Mouse (Mus musculus) hindbrain, postnatal 0 days (tissue): Measurements from ENCODE around the gene Eddm3b. TPM values are rescaled to one million over a fixed set of nuclear protein-coding genes. Genes with fewer than 3 reads are reported as not detected.
"Not testable (repeated sequence)": the region's sequence is repeated elsewhere in the genome, so short reads cannot be mapped to it uniquely, and the experiment has no call there.

Experiments used
- ATAC-seq: fragments of 200-750 bp; cut with Nextera tagmentation; 2 replicates; pipeline ENCODE4 v1.8.0; 2017; ENCODE audit warnings: mild to moderate bottlenecking, moderate TSS enrichment, moderate library complexity
- DNase-seq: peaks from one replicate; pipeline ENCODE4 v3.0.0-alpha.2; 2015; ENCODE audit warnings: low spot score
- H3K27ac ChIP-seq: fragments of 300-500 bp; sonication (generic); 2 replicates; pipeline ENCODE4 v1.5.1; 2014; ENCODE audit warnings: mild to moderate bottlenecking
- H3K27me3 ChIP-seq: fragments of 300-500 bp; sonication (generic); 2 replicates; pipeline ENCODE4 v1.6.1; 2014; ENCODE audit warnings: low read length, mixed read lengths; ENCODE audit not compliant: insufficient read depth
- H3K36me3 ChIP-seq: fragments of 300-500 bp; sonication (generic); 2 replicates; pipeline ENCODE4 v1.6.1; 2014; ENCODE audit warnings: low read length, mixed read lengths; ENCODE audit not compliant: insufficient read depth
- H3K4me1 ChIP-seq: fragments of 300-500 bp; sonication (generic); 2 replicates; pipeline ENCODE4 v1.6.1; 2014; ENCODE audit warnings: antibody characterized with exemption, low read length, mixed read lengths; ENCODE audit not compliant: insufficient read depth
- H3K4me2 ChIP-seq: fragments of 300-500 bp; sonication (generic); 2 replicates; pipeline ENCODE4 v1.6.1; 2014; ENCODE audit warnings: low read depth, mild to moderate bottlenecking, low read length, moderate library complexity, mixed read lengths
- H3K4me3 ChIP-seq: fragments of 300-500 bp; sonication (generic); 2 replicates; pipeline ENCODE4 v1.5.1; 2014; ENCODE audit warnings: low read length
- H3K9ac ChIP-seq: fragments of 300-500 bp; sonication (generic); replicated peaks from 2 replicates; pipeline ENCODE4 v1.6.1; 2014; ENCODE audit warnings: mild to moderate bottlenecking, low read length, moderate library complexity, mixed read lengths
- H3K9me3 ChIP-seq: fragments of 300-500 bp; sonication (generic); 2 replicates; pipeline ENCODE4 v1.6.1; 2016; ENCODE audit warnings: low read length, mixed read lengths
- CTCF ChIP-seq: IDR thresholded peaks from 2 replicates; pipeline ENCODE4 v1.5.1; 2016; ENCODE audit warnings: antibody characterized with exemption, control low read depth, low read depth
- WGBS: fragments of 180-500 bp; shearing (Covaris S2); extraction: QIAGEN DNeasy Blood & Tissue Kit; methylation state at CpG from one replicate; pipeline ENCODE4 v1.1.7; 2014; 5-methylcytosine and 5-hydroxymethylcytosine counted together
- polyA plus RNA-seq: library from polyadenylated mRNA; unstranded; fragments of >200 nt; fragmentation: Nextera tagmentation; extraction: Ambion mirVana; gene quantifications from 2 replicates; pipeline ENCODE4 v1.2.1, GENCODE M21; 2015
- total RNA-seq: library from RNA; depleted of rRNA; stranded (reverse); fragments of >200 nt; gene quantifications from 2 replicates; pipeline ENCODE4 v1.2.3, GENCODE M21; 2014

Gene Eddm3b
- total and polyA plus RNA-seq, 2 experiments from 2014 or later = not detected

DNA sequence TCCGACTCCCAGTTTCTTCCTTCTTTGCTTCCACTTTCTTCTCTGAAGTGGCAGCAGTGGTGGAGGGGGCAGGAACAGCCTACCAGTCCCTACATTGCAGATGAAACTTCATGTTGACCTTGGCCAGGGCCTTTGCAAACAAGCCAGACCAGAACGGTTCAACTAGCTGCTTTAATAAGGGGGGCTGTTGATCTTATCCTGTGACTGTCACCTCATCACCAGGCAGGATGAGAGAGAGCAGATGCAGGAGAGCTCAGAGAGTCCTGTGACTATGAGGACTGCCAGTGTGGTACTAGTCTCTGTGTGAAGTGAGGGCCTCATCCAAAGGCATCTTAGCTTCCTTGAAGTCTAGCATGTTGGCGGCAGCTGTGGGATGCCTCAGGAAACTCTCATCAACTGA lies 33.8 kb downstream of the Eddm3b start:
- Histone ChIP-seq H3K4me2 (no peak overlapping the region), H3K27ac (no peak overlapping the region), H3K4me3 (no peak overlapping the region), H3K36me3 (no peaks in the 10 kb centered on the region), H3K4me1 (no peaks in the 10 kb centered on the region), H3K9ac (no peak overlapping the region), H3K27me3 (no peaks in the 10 kb centered on the region), H3K9me3 (no peaks in the 10 kb centered on the region)
- no peak for TF ChIP-seq CTCF
- no peak for ATAC-seq
- no peak for DNase-seq
- 70% methylated on average over 3 of the region's 3 CpGs for WGBS

DNA sequence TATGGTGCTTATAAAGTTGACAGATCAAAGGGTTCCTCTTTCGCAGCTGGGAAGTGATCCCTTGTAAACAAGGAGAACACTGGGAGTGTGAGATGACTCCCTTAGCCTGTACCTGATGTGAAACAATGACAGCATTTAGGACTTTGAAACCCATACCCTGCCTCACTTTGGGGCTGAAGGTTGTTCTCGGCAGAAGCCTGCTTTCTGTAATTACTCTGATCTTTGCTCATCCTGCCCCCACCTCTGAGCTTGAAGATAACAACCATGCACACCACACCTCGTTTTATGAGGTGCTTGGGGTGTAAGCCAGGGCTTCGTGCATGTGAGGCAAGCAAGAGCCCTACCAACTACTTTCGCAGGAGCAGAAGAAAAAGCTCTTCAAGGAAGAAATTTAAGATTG lies 34.9 kb downstream of the Eddm3b start:
- H3K9ac ChIP-seq = no peak overlapping the region
- no peaks in the 10 kb centered on the region for H3K27me3 ChIP-seq
- no peaks in the 10 kb centered on the region for H3K9me3 ChIP-seq
- H3K4me3 ChIP-seq = no peak overlapping the region
- H3K4me1 ChIP-seq = no peaks in the 10 kb centered on the region
- DNase-seq (no peak), ATAC-seq (no peak)
- no peak overlapping the region for H3K27ac ChIP-seq
- H3K4me2 ChIP-seq = no peak overlapping the region
- 69% methylated on average over 5 of the region's 5 CpGs for WGBS
- no peaks in the 10 kb centered on the region for H3K36me3 ChIP-seq
- no peak for TF ChIP-seq CTCF

DNA sequence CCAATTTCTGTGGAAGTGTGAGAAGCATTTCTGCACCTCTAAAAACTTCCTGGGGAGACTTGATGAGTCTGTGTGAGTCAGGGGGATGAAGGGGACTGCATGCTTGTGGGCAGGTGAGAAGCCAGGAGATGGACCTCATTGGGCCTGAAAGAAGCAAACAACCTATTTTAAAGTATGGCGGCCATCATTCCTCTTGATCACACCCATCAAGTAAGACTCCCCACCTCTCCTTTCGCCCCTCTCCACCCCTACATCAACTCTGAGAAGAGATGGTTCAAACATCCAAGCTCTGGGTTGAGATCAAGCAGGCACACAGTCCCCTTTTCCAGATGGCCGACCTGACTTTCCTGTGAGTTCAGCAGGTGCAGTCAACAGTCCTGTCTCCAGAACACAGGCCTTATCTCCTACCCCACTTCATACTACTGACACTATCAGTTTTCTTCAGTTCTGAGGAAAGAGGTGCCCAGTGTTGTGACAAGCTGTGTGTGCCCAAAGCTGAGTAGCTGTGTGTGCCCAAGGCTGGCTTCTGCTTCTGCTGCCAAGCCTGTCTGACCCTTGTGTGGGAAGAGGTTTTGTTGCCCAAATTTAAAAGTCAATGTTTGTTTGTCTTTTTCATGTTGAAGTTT lies 36.1 kb downstream of the Eddm3b start:
- Histone ChIP-seq H3K4me1 (no peaks in the 10 kb centered on the region), H3K9ac (no peak overlapping the region), H3K27ac (no peak overlapping the region), H3K27me3 (no peaks in the 10 kb centered on the region), H3K9me3 (no peaks in the 10 kb centered on the region), H3K36me3 (no peaks in the 10 kb centered on the region), H3K4me2 (no peak overlapping the region), H3K4me3 (no peak overlapping the region)
- no peak for DNase-seq
- TF ChIP-seq CTCF = no peak
- no peak for ATAC-seq
- WGBS = 86% methylated on average over 3 of the region's 3 CpGs

DNA sequence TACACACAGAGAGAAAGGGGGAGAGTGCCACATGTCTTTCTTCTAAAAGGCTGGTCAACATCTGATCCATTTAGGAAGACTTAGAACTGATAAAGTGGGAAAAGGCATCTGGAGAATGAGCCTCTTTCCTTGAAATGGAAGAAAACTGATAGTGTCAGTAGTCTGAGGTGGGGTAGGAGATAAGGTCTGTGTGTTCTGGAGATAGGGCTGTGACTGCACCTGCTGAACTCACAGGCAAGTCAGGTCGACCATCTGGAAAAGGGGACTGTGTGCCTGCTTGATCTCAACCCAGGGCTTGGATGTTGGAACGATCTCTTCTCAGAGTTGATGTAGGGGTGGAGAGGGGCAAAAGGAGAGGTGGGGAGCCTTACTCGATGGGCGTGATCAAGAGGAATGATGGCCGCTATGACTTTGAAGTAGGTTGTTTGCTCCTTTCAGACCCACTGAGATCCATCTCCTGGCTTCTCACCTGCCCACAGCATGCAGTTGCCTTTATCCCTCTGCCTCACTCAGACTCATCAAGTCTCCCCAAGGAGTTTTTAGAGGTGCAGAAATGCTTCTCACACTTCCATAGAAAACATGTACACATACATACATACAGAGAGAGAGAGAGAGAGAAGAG lies 38.1 kb downstream of the Eddm3b start:
- ATAC-seq = no peak
- no peaks in the 10 kb centered on the region for H3K27me3 ChIP-seq
- WGBS = 91% methylated on average over 5 of the region's 5 CpGs
- H3K4me1 ChIP-seq = no peaks in the 10 kb centered on the region
- no peak overlapping the region for H3K27ac ChIP-seq
- H3K36me3 ChIP-seq = no peaks in the 10 kb centered on the region
- no peak overlapping the region for H3K9ac ChIP-seq
- H3K4me2 ChIP-seq = no peak overlapping the region
- no peak for TF ChIP-seq CTCF
- DNase-seq = no peak
- no peak overlapping the region for H3K4me3 ChIP-seq
- no peaks in the 10 kb centered on the region for H3K9me3 ChIP-seq

DNA sequence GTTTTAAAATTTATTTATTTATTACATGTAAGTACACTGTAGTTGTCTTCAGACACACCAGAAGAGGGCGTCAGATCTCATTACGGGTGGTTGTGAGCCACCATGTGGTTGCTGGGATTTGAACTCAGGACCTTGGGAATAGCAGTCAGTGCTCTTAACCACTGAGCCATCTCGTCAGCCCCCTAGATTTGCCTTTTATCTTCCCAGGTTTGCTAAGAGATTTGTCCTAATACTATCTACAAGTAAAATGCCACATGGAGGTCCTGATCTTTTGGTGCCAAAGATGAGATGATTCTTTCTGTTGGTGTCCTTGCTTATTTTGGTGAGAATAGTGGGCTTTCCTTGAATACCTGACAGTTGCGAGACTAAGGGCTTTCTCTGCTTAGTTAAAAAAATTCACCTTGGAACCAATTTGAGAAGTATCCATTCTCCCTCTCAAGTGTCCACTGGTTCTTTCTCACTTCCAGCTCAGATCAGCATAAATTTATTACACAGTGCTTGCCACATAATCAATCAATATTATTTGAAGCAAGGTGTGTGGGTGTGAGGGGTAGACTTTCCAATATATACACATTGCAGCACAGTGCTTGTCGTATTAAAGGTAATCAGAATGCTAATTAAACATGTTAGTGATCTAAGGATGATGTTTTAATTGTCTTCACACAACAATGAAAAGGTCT lies 42.0 kb downstream of the Eddm3b start:
- Histone ChIP-seq H3K36me3 (no peaks in the 10 kb centered on the region), H3K9me3 (no peaks in the 10 kb centered on the region), H3K9ac (no peak overlapping the region), H3K4me1 (no peaks in the 10 kb centered on the region), H3K4me3 (no peak overlapping the region), H3K27ac (no peak overlapping the region), H3K4me2 (no peak overlapping the region), H3K27me3 (no peaks in the 10 kb centered on the region)
- TF ChIP-seq CTCF = no peak
- ATAC-seq (no peak), DNase-seq (no peak)
- WGBS = 87% methylated on average over 5 of the region's 5 CpGs

DNA sequence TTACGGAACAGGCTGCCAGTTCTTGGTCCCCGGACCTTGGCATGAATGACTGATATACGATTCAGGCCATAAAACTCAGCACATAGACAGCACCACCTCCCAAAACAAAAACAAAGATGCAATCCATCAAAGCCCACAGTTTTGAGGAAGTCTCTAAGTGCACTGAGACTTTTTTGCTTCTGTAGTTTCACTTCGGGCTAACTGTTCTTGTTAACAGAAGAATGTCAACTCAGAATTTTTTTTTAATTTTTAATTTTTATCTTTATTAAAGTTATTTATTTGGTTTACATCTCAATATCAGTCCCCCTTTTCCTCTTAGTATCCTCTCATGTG lies 42.5 kb downstream of the Eddm3b start:
- Histone ChIP-seq H3K27me3 (no peaks in the 10 kb centered on the region), H3K9me3 (no peaks in the 10 kb centered on the region), H3K4me1 (no peaks in the 10 kb centered on the region), H3K9ac (no peak overlapping the region), H3K4me3 (no peak overlapping the region), H3K4me2 (no peak overlapping the region), H3K27ac (no peak overlapping the region), H3K36me3 (no peaks in the 10 kb centered on the region)
- DNase-seq = no peak
- TF ChIP-seq CTCF = no peak
- no peak for ATAC-seq
- 72% methylated on average over 4 of the region's 4 CpGs for WGBS

DNA sequence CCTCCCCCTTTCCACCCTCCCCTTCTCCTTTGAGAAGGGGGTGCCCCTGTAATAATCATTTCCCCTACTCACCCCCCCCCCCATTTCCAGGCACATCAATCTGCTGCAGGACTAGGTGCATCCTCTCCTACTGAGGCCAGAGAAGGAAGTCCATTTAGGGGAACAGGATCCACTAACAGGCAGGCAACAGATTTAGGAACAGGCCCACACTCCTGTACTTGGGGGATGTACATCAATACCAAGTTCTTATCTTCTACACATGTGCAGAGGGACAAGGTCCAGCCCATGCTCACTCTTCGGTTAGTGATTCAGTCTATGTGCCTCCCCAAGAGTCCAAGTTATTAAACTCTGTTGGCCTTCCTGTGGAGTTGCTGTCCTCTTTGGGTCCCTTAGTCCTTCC lies 42.8 kb downstream of the Eddm3b start:
- ATAC-seq (no peak), DNase-seq (no peak)
- H3K4me1 ChIP-seq = no peaks in the 10 kb centered on the region
- no peaks in the 10 kb centered on the region for H3K9me3 ChIP-seq
- 96% methylated on average over 1 of the region's 1 CpGs for WGBS
- H3K36me3 ChIP-seq = no peaks in the 10 kb centered on the region
- H3K4me2 ChIP-seq = no peak overlapping the region
- TF ChIP-seq CTCF = no peak
- H3K27ac ChIP-seq = no peak overlapping the region
- no peak overlapping the region for H3K4me3 ChIP-seq
- no peaks in the 10 kb centered on the region for H3K27me3 ChIP-seq
- no peak overlapping the region for H3K9ac ChIP-seq

DNA sequence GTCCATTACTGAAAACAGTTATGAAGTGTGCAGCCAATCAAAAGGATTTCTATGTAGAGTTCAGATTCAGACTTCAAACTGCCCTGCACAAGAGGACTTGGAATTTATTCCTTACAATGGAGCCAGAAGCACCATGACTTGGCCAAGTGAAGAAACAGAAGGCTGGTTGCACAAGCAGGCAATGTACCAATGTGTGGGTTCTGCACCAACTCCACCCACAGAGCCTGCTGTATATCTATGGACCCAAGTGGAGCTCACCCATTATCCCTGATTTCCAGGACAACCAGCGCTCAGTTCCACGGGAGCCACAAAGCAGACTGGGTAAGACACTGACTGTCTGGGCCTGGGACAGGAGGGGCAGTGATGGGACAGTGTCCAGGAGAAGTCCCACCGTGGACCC lies 47.8 kb downstream of the Eddm3b start, which contains the start of gene Rnase2b:
Gene Rnase2b, plus strand, starts transcription at position 285 of the 400 bp plus-strand sequence.
- 97% methylated on average over 3 of the region's 3 CpGs for WGBS
- not testable (repeated sequence) for H3K36me3 ChIP-seq

DNA sequence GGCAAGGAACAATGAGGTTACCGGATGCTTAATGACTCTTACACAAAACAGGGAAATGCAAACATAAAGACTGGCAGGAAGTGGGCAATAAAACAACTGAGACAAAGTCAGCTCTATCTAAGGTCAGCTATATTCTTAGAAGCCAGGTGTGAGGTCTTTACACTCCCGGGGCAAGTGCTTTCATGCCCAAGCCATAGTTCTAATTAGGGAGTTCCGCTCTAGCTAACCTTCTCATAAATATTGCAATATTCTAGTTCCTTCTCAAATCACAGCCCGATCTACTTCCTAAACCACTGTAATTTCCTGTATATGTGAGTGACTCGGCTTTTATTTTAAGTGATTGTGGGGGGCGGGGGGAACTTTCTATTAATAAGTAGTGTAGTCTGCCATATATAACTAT lies 49.1 kb downstream of the Eddm3b start:
- not testable (repeated sequence) for H3K4me2 ChIP-seq, H3K27ac ChIP-seq, H3K9me3 ChIP-seq, ATAC-seq, H3K36me3 ChIP-seq, H3K27me3 ChIP-seq, H3K4me3 ChIP-seq, H3K9ac ChIP-seq, H3K4me1 ChIP-seq, DNase-seq
- WGBS = 91% methylated on average over 6 of the region's 6 CpGs

More for the DNA sequence above, 47.8 kb downstream of the Eddm3b start, which contains the start of gene Rnase2b:
- not testable (repeated sequence) for DNase-seq, H3K4me2 ChIP-seq, H3K4me1 ChIP-seq, H3K4me3 ChIP-seq, H3K9ac ChIP-seq, H3K27me3 ChIP-seq, H3K27ac ChIP-seq, H3K9me3 ChIP-seq, ATAC-seq
